Mouse (Mus musculus) hindbrain, embryonic 10.5 days (tissue): ENCODE measurements around the gene Add3. TPM values are rescaled to one million over a fixed set of nuclear protein-coding genes. Genes with fewer than 3 reads are reported as not detected.

Experiments
- DNase-seq: peaks from one replicate; pipeline ENCODE4 v3.0.0-alpha.2; 2017; ENCODE audit warnings: low spot score
- H3K27ac ChIP-seq: fragments of 300-500 bp; sonication (generic); 2 replicates; pipeline ENCODE4 v1.5.1; 2016; ENCODE audit warnings: mild to moderate bottlenecking, moderate library complexity
- H3K27me3 ChIP-seq: fragments of 300-500 bp; sonication (generic); 2 replicates; pipeline ENCODE4 v1.6.1; 2016; ENCODE audit warnings: mild to moderate bottlenecking; ENCODE audit not compliant: poor library complexity, insufficient read depth, severe bottlenecking
- H3K36me3 ChIP-seq: fragments of 300-500 bp; sonication (generic); 2 replicates; pipeline ENCODE4 v1.6.1; 2016; ENCODE audit warnings: mild to moderate bottlenecking, moderate library complexity
- H3K4me1 ChIP-seq: fragments of 300-500 bp; sonication (generic); replicated peaks from 2 replicates; pipeline ENCODE4 v1.6.1; 2016; ENCODE audit warnings: mild to moderate bottlenecking
- H3K4me3 ChIP-seq: fragments of 300-500 bp; sonication (generic); 2 replicates; pipeline ENCODE4 v1.5.1; 2016; ENCODE audit warnings: mild to moderate bottlenecking, moderate library complexity
- H3K9me3 ChIP-seq: fragments of 300-500 bp; sonication (generic); 2 replicates; pipeline ENCODE4 v1.6.1; 2016; ENCODE audit warnings: mild to moderate bottlenecking, moderate library complexity
- WGBS: fragments of 180-500 bp; shearing (Covaris S2); methylation state at CpG from one replicate; pipeline ENCODE4 v1.1.7; 2016; 5-methylcytosine and 5-hydroxymethylcytosine counted together
- polyA plus RNA-seq: library from polyadenylated mRNA; unstranded; fragments of >200 nt; fragmentation: Nextera tagmentation; extraction: Ambion mirVana; gene quantifications from 2 replicates; pipeline ENCODE4 v1.2.1, GENCODE M21; 2016

Gene Add3
- polyA plus RNA-seq, 1 experiment from 2014 or later, result 45.9 TPM

DNA sequence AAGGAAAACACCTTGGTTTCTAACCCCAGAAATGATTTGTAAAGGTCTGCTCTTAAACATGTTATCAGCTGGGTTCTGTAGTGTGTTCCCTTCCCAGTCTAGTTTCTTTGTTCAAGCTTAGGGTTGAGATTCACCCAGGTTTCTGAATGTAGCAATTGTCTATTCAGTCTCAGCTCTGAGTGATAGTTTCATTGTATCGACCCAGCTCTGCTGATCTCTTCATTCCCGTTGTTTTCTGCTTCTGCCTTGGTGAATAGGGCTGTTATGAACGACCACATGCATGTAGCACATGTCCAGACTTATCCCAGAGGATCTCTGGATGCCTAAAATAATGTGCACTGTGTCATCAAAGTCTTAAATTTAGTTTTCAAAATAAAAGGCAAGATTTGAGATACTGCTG, 19.8 kb upstream of the Add3 start:
- Histone ChIP-seq H3K4me1 (no peaks in the 10 kb centered on the region), H3K27me3 (no peaks in the 10 kb centered on the region), H3K36me3 (no peaks in the 10 kb centered on the region), H3K27ac (no peak overlapping the region), H3K9me3 (peaks cover 4% of the 10 kb centered on the region; the same call in 1 of the 2 replicates), H3K4me3 (no peak overlapping the region)
- no peak for DNase-seq
- 66% methylated on average over 3 of the region's 3 CpGs for WGBS

DNA sequence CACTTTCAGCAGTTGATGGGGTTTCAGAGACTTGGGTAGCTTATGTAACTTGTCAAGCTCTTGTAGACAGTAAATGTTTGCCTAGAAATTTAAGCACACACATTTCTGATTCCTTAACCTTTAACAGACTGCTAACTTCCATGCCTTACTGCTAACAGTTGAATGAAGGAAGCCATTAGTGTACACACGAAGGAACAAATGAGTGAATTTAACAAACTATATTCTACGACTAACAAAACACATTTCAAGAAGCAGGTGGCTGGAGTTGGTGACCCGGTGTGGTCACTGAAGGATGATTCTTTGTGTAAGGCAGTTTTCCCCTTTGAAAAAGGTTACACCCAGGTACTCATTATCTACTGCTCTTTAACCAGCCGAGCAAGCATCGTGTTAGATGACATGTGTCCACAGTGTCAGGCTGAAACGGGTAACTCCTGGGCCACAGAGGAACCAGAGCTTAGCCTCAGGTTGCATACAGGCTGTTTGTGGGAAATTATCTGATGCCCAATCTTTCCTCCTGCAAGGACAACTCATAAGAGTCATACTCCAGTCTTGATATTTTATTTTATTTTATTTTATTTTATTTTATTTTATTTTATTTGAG, 17.5 kb upstream of the Add3 start:
- Histone ChIP-seq H3K4me3 (no peak overlapping the region), H3K36me3 (no peaks in the 10 kb centered on the region), H3K27me3 (no peaks in the 10 kb centered on the region), H3K9me3 (no peaks in the 10 kb centered on the region), H3K27ac (no peak overlapping the region), H3K4me1 (0 out of 2 replicates have a peak, but pooled peaks cover 3% of the 10 kb centered on the region)
- WGBS, result 75% methylated on average over 6 of the region's 6 CpGs
- no peak for DNase-seq

DNA sequence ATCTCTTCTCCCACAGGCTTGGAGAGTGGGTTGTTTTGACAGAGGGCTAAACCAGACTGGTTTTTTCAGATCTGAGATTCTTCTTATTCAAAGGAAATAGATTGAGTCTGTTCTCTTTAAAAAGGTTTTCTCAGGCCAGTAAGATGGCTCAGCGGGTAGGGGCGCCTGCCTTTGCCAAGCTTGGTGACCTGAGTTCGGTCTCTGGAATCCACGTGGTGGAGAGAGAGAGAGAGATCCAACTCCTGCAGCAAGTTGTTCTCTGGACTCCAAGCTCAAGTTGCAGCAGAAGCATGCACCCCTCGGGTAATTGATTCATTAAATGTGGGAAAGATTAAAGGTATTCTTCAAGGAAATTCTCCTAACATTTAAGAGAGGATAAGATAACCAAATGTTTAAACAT, 16.9 kb upstream of the Add3 start:
- H3K4me1 ChIP-seq, result peaks cover 4% of the 10 kb centered on the region; the same call in 1 of the 2 replicates
- WGBS, result 65% methylated on average over 5 of the region's 5 CpGs

DNA sequence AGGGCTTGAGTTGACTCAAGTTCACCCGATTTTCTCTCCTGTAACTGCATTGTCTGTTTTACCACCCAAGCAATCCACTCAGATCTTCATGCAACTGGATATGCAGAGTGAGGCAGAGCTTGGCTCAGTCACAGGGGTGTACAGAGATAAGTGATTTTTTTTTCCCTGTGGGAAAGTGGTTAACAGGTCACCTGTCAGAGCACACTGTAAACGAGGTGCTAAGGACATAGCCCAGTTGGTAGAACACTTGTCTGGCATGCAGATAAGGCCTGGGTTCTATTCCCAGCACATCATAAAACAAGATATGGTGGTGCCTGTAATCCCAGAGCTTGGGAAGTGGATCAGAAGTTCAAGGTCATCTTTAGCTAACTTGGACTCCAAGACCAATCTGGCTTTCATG, 14.6 kb upstream of the Add3 start:
- no peak overlapping the region for H3K4me3 ChIP-seq
- no peak overlapping the region for H3K27ac ChIP-seq
- DNase-seq, result no peak
- no peaks in the 10 kb centered on the region for H3K9me3 ChIP-seq
- peaks cover 11% of the 10 kb centered on the region; the same call in 1 of the 2 replicates for H3K4me1 ChIP-seq
- WGBS, result 88% methylated on average over 2 of the region's 2 CpGs
- H3K27me3 ChIP-seq, result no peaks in the 10 kb centered on the region
- H3K36me3 ChIP-seq, result no peaks in the 10 kb centered on the region

More for the DNA sequence above, 16.9 kb upstream of the Add3 start:
- DNase-seq, result no peak
- no peak overlapping the region for H3K4me3 ChIP-seq
- H3K27ac ChIP-seq, result no peak overlapping the region
- no peaks in the 10 kb centered on the region for H3K9me3 ChIP-seq
- no peaks in the 10 kb centered on the region for H3K36me3 ChIP-seq
- H3K27me3 ChIP-seq, result no peaks in the 10 kb centered on the region

DNA sequence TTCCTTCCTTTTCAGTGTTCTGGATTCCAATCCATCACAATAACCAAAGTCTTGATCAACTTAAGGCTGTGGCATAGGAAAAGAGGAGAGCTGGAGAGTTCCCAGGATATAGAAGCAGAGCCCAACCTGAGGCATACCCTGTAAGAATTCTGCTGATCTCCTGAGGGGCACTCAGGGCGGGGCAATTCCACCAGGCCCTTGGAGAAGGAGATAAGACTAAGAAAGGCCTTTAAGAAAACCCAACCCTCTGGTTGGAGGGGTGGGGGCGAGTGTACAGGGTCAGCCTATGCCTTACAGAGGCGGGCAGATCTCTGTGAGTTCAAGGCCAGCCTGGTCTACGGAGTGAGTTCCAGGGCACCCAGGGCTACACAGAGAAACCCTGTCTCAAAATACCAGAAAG, 13.7 kb upstream of the Add3 start:
- no peaks in the 10 kb centered on the region for H3K36me3 ChIP-seq
- WGBS, result 86% methylated on average over 4 of the region's 4 CpGs
- no peaks in the 10 kb centered on the region; the same call in 1 of the 2 replicates for H3K27me3 ChIP-seq
- no peak overlapping the region for H3K27ac ChIP-seq
- H3K4me3 ChIP-seq, result no peak overlapping the region
- peaks cover 11% of the 10 kb centered on the region; the same call in 1 of the 2 replicates for H3K4me1 ChIP-seq
- no peaks in the 10 kb centered on the region for H3K9me3 ChIP-seq
- no peak for DNase-seq

DNA sequence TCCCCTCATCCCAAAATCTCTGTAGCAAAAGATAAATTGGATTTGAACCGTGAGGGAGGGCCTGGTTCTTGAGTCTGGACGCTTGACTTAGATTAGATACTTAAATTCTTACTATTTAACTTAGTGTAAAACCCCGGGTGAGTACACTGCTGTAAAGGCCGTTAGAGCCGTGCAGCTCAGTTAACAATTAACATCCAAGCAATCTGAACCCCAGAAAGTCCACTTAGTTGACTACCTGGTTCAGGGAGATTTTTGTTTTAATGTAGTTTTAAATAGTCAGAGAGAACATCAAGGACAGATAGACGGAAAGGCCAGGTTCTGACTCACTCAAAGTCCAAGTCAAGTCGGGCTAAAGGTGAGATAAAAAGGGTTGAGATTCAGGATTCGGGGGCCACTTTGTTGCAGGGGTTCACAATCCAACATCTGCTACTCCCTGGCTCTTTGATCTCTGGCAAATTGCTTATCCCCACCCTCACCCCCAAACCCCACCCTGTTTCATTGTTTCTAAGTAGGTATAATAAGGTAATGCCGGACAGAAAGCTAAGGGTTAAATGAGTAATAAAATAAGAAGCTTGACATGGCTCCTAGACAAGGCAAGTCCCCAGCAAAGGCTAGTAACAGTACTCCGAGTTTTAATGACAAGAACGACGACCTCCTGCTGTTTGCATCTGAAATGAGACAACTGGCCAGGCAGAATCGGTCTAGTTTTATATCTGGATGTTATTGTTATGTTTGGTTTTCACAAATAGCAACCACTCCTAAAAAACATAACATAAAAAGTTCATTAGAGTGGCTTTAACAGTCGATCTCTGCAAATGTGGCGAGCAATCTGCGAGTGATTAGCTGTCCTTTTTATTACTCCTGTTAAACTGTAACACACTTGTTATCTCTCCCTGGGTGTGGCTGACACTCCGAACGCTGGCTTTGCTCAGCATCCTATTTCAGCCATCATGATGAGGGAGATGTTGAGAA, 12.6 kb upstream of the Add3 start:
- 66% methylated on average over 18 of the region's 18 CpGs for WGBS
- no peaks in the 10 kb centered on the region for H3K9me3 ChIP-seq
- DNase-seq, result no peak

DNA sequence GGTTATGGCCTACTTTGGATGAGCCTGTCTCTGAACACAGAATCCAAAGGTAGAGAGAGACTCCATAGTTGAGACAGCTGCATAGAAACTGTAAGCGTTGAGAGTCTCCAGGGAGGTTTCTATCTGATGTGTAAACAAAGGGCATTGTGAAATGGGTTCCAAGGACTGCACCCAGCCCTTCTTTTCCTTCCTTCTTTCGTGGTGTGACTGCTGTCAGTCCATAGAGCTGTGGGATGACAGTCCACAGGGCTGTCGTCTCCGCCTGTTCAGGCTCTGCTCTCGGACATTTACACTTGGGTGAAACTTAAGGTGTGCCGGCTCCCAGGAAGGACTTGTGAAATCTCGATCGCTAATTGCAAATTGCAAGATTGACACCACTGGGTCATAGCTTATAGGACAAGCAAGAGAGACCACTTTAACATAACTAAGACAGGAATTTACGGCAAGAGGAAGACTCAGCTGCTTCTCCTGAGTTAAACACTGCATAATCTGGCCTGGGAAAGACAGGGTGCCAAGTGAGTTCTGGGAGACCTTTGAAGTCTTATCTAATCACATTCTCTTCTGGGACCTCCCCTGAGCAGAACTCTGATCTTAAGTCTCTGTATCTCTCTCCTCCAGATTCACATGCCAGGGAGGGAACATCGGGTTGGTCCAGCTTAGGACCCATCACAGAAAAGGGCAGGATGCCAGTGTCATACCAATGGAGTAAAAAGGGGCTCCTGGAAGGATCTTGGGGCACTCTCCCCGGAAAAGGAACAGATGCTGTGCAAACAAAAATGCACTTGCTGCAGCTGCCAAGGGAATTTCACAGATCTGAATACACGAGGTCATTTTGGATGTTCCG, 11.5 kb upstream of the Add3 start:
- no peak overlapping the region for H3K27ac ChIP-seq
- DNase-seq, result no peak
- no peak overlapping the region for H3K4me3 ChIP-seq
- H3K27me3 ChIP-seq, result no peaks in the 10 kb centered on the region; the same call in 1 of the 2 replicates
- WGBS, result 55% methylated on average over 13 of the region's 13 CpGs
- peaks cover 19% of the 10 kb centered on the region for H3K4me1 ChIP-seq
- no peaks in the 10 kb centered on the region for H3K36me3 ChIP-seq
- no peaks in the 10 kb centered on the region for H3K9me3 ChIP-seq

More for the DNA sequence above, 12.6 kb upstream of the Add3 start:
- Histone ChIP-seq H3K4me1 (peaks cover 13% of the 10 kb centered on the region), H3K36me3 (no peaks in the 10 kb centered on the region), H3K4me3 (no peak overlapping the region), H3K27ac (no peak overlapping the region), H3K27me3 (no peaks in the 10 kb centered on the region; the same call in 1 of the 2 replicates)

DNA sequence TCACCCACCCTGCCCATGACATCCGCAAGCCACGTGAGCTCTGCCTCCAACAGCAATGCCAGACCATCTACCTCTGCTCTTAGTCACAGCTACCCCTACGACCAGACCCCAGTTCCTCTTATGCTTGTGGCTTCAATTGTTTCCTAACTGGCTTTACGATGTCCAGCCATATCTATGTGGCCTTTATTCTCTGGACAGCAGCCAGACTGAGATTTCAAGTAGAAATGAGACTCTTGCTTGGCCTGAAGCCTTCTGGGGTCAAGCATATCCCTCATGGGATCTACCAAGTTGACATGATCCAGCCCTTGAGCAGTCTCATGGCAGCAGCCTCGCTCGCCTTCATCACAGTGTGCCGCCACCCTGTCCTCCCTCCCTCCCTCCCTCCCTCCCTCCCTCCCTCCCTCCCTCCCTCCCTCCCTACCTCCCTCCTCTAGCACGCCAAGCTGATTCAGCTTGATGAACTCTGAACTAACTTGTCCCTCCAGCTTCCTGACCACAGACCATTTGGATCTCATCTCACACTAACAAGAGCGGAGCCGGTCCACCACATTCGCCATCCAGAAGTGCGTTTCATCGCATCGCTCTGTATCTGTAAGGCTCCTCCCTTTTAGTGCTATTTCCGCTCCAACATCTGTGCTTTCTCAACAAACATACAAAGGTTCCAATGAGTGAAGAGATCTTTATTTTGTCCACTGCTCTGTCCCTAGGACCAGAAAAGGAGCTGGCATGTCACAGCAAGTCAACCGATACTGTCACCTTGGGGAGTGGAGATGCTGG, 9.7 kb upstream of the Add3 start:
- H3K27me3 ChIP-seq, result no peaks in the 10 kb centered on the region; the same call in 1 of the 2 replicates
- no peak for DNase-seq
- 89% methylated on average over 16 of the region's 16 CpGs for WGBS
- no peaks in the 10 kb centered on the region for H3K9me3 ChIP-seq
- H3K4me1 ChIP-seq, result peaks cover 19% of the 10 kb centered on the region
- no peaks in the 10 kb centered on the region for H3K36me3 ChIP-seq
- no peak overlapping the region for H3K27ac ChIP-seq
- H3K4me3 ChIP-seq, result no peak overlapping the region

DNA sequence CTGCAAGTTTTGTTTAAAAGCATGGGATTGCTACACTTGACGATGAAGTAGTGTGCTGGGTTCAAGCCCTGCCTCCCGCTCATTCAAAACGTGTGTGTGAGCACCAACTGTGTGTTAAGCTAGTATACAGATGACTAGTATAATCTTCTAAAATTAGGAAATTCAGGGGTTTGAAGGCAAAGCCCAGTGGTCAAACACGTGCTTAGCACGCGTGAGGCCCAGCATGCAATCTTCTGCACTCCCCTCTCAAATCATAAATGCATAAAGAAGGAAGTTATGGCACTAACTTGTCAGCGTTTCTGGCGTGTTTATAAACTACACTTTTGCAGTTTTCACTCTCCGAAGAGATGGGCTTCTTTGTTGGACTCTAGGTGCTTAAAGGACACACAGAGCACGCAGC, 7.8 kb upstream of the Add3 start:
- no peak for DNase-seq
- no peak overlapping the region for H3K4me3 ChIP-seq
- no peak overlapping the region for H3K27ac ChIP-seq
- H3K4me1 ChIP-seq, result peaks cover 29% of the 10 kb centered on the region
- WGBS, result 88% methylated on average over 10 of the region's 10 CpGs
- H3K9me3 ChIP-seq, result no peaks in the 10 kb centered on the region
- H3K27me3 ChIP-seq, result no peaks in the 10 kb centered on the region; the same call in 1 of the 2 replicates
- no peaks in the 10 kb centered on the region for H3K36me3 ChIP-seq

DNA sequence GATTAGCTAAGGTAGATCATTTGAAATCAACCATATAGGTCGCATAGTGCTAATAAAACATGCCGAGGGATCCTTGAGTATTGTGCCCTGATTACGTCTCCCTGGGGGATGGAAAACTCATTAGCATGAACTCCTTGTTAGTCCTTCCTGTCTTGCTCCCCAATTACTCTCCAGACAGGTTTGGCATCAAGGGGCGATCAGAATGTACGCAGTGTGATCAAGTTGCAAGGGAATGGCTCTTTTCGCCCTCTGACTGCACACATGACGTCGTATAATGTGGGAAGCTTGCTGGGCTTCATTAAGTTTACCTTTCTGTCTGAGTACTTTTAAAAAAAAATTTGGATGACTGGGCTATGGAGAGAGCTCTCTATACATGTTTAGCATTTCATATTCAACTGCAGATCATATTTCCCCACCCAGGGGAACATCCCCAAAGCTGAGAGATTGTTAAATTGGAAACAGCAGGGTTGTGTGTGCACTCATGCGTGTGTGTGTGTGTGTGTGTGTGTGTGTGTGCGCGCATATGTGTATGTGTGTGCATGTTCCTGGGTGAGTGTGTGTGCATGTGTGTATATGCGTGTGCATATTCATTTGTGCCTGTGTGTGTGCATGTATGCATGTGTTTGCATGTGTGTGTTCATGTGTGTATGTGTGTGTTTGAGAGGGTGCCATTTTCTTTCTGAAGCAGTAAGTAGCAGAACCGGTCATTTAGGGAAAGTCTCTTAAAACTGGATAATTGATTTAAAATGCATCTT, 3.7 kb upstream of the Add3 start:
- H3K4me1 ChIP-seq, result peaks cover 33% of the 10 kb centered on the region
- H3K9me3 ChIP-seq, result no peaks in the 10 kb centered on the region
- no peaks in the 10 kb centered on the region for H3K36me3 ChIP-seq
- H3K4me3 ChIP-seq, result no peak overlapping the region
- no peak for DNase-seq
- 79% methylated on average over 13 of the region's 13 CpGs for WGBS
- H3K27me3 ChIP-seq, result peaks cover 27% of the 10 kb centered on the region
- H3K27ac ChIP-seq, result no peak overlapping the region

DNA sequence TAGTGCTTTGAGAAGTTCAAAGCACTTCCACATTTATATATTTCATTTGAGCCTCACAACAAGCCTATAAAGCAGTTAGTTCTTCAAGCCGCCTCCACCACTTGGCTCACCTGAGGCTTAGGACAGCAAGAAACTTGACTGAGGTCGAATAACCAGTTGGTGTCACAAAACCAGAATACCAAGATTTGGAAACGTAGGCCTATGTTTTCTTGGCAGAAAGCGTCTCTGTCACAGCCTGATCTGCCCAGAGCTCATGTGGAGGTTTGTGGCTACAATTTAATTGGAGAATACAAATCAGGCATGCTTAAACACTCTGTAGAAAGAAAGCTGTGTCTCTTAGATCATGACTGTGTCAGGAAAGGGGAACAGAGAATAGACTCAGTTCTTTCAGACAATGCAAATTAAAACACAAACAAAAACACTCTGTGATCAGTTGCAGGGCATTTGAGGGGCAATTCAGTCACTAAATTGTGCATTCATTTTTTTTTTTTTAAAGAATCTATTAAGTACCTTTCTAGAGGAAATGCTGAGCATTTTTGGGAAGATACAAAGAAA, 3.0 kb upstream of the Add3 start:
- WGBS, result 65% methylated on average over 4 of the region's 4 CpGs
- H3K27me3 ChIP-seq, result peaks cover 29% of the 10 kb centered on the region
- 0 out of 2 replicates have a peak, but pooled peaks cover 2% of the 10 kb centered on the region for H3K9me3 ChIP-seq
- peaks cover 40% of the 10 kb centered on the region for H3K4me1 ChIP-seq
- no peak for DNase-seq
- no peak overlapping the region for H3K27ac ChIP-seq
- no peak overlapping the region for H3K4me3 ChIP-seq
- H3K36me3 ChIP-seq, result no peaks in the 10 kb centered on the region
